Mouse (Mus musculus) heart, adult 8-10 months (tissue): ENCODE measurements at regions not wholly inside any gene's neighbourhood (a gene's known extent, or its start where the extent isn't known, plus 50 kb on each side); places are given as distances from the start of the nearest gene placed in this dataset.
"Not testable (repeated sequence)": the region's sequence is repeated elsewhere in the genome, so short reads cannot be mapped to it uniquely, and the experiment has no call there.

Experiments
- DNase-seq: peaks from one replicate; pipeline ENCODE4 v3.0.0; 2022; ENCODE audit warnings: low spot score

- no peak for DNase-seq
Measured at GRCm38 (mm10) chr17:15247546-15248416, 128.9 kb downstream of the Dll1 start.

DNA sequence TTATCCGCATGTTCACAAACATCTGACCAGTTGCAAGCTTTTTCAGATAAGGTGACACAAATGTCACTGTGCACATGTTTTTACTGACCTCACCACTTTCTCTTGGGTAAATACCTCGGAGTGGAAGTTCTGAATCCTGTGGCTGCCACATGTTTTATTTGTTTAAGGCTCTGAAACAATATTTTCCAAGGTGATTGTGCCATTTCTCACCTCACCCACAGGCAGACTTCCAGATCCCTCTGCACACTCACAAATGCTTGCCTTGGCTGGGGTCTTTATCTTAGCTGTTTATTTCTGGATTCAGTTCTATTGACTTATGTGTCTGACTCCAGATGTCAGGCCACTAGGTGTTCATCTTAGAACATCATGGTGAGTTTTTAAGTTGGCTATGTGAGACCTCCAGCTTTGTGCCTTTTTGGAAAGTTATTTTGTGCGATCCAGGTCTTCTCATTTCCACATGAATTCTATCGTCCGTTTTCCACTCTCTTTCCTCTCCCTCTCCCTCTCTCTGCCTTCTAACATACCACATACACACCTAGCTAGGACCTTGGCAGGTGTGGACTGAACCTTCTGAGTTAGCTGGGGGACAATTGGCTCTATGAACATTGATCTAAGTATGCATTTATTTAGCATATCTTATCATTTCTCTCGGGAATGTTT is 133.6 kb downstream of the Dll1 start:
- no peak for DNase-seq

DNA sequence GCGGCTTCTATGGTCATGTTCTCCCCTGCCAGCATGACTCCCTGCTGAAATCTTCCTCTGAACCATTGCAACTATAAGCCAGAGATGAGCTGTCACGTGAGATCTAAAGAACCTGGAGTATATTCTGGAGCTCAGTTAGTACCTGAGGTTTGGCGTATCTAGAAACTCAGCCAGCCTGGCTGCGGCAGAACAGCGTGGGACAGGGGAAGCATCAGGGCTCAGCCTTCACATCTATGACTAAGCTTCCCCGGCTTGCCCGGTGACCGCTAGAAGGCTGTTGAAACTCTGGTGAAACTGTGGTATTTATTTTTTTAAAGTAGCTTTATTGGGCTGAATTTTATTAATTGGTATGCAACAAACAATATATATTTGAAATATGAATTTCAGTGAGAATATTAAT is 134.3 kb downstream of the Dll1 start:
- no peak for DNase-seq

DNA sequence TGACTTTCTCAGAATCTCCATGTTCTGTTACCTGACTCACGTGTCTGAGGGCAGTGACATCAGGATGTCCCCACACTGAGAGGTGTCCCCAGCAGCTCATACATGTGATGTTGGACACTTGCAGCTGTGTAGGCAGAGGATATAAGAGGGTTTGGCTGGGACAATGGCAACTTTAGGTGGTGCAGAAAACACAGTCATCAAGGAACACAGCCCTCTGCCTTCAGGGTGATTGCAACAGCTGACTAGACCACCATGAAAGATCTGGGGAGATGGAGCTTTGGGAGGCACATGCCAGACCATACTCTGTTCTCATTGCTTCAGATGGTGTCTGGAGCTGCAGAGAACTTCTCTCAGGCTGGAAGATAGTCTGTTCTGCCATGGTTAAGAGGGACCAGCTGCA is 135.2 kb downstream of the Dll1 start:
- no peak for DNase-seq

DNA sequence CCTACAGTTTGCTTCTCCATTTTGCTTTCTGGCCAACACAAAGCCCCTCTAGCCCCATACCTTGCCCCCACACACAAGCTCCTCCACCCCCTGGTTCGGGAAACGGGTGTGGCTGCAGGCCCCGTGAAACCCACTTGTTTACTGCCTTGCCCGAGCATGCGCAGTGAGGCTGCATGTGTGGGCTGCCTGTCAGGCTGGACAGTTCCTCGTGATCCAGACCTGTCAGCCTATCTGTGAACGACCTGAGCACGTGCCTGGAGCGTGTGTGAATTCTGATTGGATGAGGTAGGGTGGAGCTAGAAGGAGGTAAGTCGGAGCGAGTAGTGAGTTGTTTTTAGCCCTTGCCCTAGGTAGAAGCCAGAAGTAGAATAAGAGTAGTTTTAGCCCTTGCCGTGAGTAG is 136.0 kb downstream of the Dll1 start:
- DNase-seq = not testable (repeated sequence)

- DNase-seq = no peak
Measured at GRCm38 (mm10) chr17:15240011-15240410, 136.7 kb downstream of the Dll1 start.

DNA sequence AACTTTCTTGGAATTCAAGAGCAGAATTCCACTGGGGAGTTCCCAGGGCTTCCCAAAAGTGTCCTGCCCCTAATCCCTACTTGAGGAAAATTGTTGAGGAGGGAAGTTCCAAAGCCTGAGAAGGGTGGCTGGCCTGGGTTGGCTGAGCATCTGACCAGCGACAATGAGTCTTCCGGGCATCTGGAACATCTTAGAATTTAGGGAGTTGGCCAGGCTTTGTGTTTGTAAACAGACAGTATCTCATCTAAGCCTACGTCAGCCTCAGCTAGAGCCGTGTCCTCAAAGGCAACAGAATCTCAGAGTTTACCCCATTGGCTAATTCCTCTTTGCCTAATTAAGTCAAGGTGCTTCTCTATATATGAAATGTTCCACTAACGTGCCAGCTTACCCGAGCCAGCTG is 141.6 kb downstream of the Dll1 start:
- DNase-seq = no peak

DNA sequence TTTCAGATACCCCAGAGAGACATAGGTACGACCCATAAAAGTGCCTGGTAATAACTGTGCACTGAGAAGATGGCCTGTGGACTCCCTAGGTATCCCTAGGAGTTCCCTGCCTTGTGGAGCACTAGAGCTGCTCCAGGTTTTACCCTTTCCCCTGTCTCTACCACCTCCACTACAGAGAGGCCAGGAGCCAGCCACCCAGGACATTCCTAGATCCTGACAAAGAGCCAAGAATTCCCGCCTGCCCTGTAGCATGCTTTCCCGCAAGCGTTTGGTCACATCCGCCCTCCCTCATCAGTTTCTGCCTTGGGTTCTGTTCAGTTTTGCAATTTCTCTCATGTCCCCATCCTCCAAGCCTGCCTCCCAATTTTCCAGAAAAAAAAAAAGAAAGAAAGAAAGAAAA is 145.5 kb downstream of the Dll1 start:
- no peak for DNase-seq

DNA sequence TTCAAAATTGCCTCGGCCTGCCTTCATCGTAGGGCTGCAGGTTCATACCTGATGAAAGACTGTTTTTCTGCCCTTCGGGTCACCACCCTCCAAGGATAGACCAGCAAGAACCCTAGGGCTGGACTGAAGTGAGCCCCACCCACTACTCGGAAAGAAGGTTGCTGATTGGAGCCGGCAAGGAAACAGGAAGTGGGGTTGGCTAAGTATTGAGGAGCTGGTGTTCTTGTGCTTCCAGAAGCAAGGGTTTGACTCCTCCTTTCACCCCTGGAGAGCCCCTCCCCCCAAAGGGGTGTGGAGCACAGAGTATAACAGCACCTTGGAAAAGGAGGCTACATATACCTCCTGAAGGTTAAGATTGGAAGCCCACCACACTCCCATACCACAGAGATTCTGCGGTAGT is 147.5 kb downstream of the Dll1 start:
- DNase-seq = no peak

- DNase-seq = no peak
Measured at GRCm38 (mm10) chr17:15228077-15228476, 148.6 kb downstream of the Dll1 start.

DNA sequence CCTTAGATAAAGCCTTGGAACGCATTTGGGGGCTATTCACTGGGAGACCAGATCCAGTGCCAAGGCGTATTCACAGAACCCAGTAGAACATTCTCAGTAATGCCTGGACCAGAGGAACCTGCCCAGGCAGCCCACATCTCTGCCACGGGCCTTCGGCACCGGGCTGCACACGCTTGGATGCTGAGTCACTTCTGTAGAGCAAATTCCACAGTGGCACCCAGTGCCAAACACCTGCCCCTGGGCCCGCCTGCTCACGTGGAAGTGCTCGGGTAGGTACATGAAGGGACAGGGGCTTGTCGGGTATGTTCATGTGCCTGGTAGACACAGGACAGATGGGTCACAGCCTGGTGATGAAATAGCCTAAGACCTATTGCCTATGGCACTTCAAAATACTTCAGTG is 152.8 kb downstream of the Dll1 start:
- no peak for DNase-seq

- no peak for DNase-seq
Measured at GRCm38 (mm10) chr17:15222923-15223322, 153.7 kb downstream of the Dll1 start.

- no peak for DNase-seq
Measured at GRCm38 (mm10) chr17:15214157-15214685, 162.5 kb downstream of the Dll1 start.

DNA sequence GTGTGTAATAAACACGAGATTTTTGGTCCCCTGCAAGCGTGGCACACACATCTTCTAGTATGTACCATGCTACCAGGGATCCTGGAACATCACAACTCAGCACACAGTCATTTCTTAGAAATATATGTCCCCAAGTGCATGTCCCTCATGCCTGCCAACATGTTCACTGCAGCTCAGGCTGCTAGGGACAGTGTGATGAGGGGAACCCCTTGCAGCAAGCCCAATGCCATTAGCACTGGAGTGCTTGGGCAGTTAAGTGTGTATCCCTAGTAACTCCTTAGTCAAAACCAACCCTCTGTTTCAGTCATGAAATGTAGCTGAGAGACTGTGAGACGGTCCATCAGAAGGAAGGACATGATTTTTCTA is 167.5 kb upstream of the Gm3448 start:
- no peak for DNase-seq

DNA sequence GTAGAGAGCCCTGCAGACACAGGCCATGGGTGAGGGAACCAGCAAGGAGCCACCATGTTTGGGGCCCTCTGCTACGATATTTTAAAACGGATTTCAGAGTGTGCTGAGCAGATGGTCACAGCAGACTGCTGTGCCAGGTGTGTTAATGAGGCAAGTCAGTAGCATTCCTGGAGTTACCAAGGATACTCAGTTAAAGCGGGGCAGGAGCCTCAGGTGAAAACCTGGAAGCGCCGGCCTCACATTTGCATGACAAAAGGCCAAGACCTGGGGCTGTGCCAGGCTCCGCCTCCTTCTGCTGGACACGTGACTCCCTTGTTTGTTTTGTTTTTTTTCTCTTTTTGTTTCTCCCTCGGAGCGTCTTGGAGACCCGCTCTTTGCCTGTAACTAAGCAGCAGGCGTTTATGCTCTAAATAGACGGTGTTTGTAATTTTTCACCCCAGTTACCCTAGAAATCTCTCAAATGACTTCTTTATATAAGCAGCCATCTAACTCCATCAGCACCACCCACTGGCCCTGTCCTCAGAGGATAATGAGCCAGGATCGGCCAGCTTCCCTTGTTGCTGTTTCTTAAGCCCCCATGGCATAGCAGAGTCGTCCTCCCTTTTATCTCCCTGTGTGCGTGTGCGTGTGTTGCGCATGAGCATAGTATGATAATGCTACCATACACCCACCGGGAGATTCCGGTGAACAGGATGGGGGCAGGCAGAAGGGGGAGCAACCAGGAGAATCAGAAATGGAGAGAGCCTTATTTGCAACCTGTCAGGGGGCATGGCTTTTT is 166.9 kb upstream of the Gm3448 start:
- no peak for DNase-seq

DNA sequence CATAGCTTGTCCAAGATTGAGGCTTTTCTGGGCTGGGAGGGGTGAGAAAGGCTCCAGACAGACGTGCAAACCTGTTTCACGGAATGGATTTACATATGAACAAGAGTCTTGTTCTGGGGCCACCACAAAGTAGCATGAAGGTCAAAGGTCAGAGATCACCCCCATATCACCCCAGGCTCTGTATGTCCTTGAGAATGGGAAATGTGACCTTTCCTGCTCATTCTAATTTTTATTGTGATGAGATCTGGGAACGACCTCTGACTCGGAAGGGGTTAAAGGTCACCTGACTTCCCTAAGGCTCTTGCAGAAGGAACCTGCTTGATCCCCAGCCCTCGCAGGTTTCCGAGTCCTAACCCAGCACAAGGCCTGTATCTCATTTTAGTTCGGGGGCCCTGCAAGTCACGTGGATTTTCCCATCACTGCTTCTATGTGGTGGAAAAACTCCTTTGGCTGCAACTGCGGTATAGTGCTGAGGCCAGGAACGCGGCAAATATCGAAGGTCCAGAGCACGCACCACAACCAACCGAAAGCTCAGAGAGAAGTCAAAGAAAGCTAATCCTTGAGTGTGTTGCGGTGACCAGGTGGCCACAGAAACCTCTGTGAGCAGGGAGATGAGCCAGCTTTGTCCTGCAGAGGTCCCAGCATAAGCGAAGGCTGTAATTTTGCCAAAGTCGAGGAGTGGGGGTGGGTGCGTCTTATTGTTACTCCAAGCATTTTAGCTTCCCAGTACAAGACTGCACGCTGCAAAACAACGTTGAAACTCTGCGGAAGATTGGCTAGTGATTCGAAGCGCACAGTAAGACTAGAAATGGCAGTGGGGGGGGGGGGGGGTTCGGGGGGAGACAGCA is 166.1 kb upstream of the Gm3448 start:
- DNase-seq = no peak

DNA sequence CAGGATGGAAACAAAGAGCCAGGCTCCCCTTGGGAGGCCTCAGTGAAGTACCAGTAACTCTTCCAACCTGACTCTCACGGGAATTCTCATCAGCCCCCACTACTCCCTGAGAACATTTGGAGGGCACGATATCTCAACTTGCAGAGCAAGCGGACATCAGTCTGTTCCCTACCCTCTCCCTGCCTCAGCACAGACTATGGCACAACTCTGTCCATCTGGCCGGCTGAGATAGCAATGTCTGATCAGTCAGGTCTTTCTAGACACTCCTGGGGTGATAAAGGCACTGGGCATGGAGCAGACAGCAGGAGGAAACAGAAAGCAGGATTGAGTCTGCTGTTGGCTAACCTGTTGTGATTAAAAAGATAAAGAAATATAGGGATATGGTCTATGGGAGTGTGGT is 164.5 kb upstream of the Gm3448 start:
- DNase-seq = no peak

GRCm38 (mm10) chr17:15204524-15204923 is 163.2 kb upstream of the Gm3448 start:
- DNase-seq = no peak

DNA sequence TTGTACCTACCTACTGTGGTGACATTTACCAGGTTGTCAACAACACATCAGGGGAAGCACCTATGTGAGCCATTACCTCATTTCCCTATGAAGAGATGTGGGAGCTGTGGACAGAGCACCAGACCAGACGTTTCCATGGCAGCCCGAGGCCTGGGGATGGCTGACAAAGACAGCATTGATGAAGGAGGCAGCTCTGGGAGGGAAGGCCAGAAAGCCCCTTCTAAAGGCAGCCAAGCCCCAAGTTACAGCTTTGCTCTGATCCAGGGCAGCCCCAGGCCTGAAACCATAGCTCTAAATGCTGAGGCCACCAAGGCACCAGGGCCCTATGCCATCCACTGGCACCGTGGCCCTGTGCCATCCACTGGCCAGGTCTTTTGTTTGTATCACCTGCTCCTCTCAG is 157.9 kb upstream of the Gm3448 start:
- no peak for DNase-seq

DNA sequence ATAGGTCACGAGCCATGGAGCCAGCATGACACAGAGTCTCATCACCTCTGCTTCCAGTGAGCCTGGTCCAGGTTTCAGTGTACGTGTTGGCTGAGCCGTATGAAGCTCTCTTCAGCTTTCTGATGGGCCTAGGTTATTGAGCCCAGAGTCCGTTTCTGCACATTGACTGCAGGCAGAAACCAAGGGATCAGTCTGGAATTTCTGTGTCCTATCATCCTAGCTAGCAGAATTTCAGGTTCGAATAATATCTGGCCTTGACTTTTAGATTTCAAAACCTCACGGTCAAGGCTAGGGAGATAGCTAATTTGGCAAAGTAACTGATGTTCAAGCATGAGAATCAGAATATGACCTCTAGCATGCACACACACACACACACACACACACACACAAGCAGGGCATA is 156.0 kb upstream of the Gm3448 start:
- DNase-seq = no peak

- DNase-seq = no peak
Measured at GRCm38 (mm10) chr17:15195819-15196218, 154.5 kb upstream of the Gm3448 start.
